ENCODE assay signal across 10 mouse cellular contexts in the genomic region with DNA sequence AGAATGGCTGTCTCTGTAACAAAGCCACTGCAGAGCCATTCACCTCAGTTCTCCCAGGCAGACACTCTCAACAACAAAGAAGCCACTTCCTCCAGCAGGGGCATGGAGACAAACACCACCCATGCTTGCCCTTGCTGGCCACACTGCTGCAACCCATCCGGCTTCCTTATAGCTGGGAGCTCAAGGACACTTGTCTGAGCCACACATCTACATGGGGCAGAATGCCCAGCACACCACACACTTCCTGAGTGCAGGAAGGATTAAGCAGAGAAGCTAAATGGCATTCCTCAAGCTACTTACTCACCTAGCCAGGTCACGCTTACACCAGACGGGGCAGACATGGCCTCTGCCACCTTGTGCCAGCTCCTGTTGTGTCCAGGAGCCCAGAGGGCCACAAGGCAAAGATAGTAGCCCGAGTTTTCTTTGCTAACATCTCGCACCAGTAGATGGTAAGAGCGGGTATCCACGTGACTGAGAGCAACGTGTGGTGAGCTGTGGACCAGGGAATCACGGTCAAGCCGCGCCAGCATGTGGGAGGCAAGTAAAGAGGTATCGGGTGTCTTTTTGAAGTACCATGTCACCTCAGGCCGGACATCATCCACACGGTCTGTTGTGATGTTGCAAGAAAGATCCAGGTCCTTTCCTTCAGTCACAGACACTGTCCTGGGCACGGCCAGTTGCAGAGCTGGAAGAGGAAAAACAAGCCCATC. TPM values are rescaled to one million over a fixed set of nuclear protein-coding genes. Genes with fewer than 3 reads are reported as not detected.
DNase-seq lines count a peak whose midpoint lies in the region; ATAC-seq and TF ChIP-seq lines count a peak whose summit lies in the region.
"Had no signal": no experiment of that assay in that cellular context is flagged by ENCODE, and none has a peak within 500 bp of the region (broad histone marks: within the 10 kb centered on the region; RNA-seq: fewer than 3 reads in every experiment).

No protein-coding gene starts in this region.

- no peak overlapping the region for H3K4me3 ChIP-seq in midbrain, embryonic 10.5 days
- no peak overlapping the region for H3K4me3 ChIP-seq in midbrain, embryonic 15.5 days

- H3K4me1 ChIP-seq in midbrain, embryonic 10.5 days: peaks cover 57% of the 10 kb centered on the region
- H3K4me1 ChIP-seq in midbrain, embryonic 15.5 days: peaks cover 44% of the 10 kb centered on the region

- no peak for ATAC-seq in midbrain, embryonic 15.5 days (replicated peaks)

- H3K27me3 ChIP-seq in midbrain, embryonic 10.5 days (ENCODE audit: low read depth, poor library complexity, severe bottlenecking): no peaks in the 10 kb centered on the region
- no peaks in the 10 kb centered on the region for H3K27me3 ChIP-seq in midbrain, embryonic 15.5 days (replicated peaks)

- DNase-seq in midbrain, embryonic 10.5 days (ENCODE audit: low spot score): no peak
- DNase-seq in brain, embryonic 14.5 days (ENCODE audit: low read depth): peak; percentile 18
- DNase-seq in lung, adult 18-20 months: peak; percentile 72 to 84
- peak; percentile 57 for DNase-seq in naive thymus-derived CD4-positive, alpha-beta T cell, adult 2 months (ENCODE audit: low read depth)
- DNase-seq in B cell, adult 2 months: no peak
- no peak for DNase-seq in thymus, postnatal 4 days
- DNase-seq: cerebellum, postnatal 14 days; heart, adult 18-20 months; kidney, postnatal 25 days had no signal

- H3K4me2 ChIP-seq in midbrain, embryonic 15.5 days: no peak overlapping the region

- H3K9ac ChIP-seq in midbrain, embryonic 15.5 days: no peak overlapping the region

- no peak for TF ChIP-seq POLR2A in brain, embryonic 14.5 days (IDR thresholded peaks at IDR 0.05; ENCODE audit: borderline replicate concordance, extremely low read depth, insufficient read depth, insufficient read length, poor library complexity, severe bottlenecking)

- 89% methylated on average over 15 of the region's 15 CpGs for WGBS in midbrain, embryonic 10.5 days
- WGBS in midbrain, embryonic 15.5 days: 89% methylated on average over 15 of the region's 15 CpGs

- peak overlapping the region; percentile 83 for H3K27ac ChIP-seq in midbrain, embryonic 10.5 days (replicated peaks)
- no peak overlapping the region for H3K27ac ChIP-seq in midbrain, embryonic 15.5 days

- peaks cover 35% of the 10 kb centered on the region for H3K36me3 ChIP-seq in midbrain, embryonic 10.5 days
- H3K36me3 ChIP-seq in midbrain, embryonic 15.5 days (replicated peaks): 0 out of 2 replicates have a peak, but pooled peaks cover 4% of the 10 kb centered on the region

- H3K9me3 ChIP-seq in midbrain, embryonic 10.5 days (replicated peaks): no peaks in the 10 kb centered on the region
- H3K9me3 ChIP-seq in midbrain, embryonic 15.5 days: no peaks in the 10 kb centered on the region

- no peak for TF ChIP-seq CTCF in brain, embryonic 14.5 days (IDR thresholded peaks at IDR 0.05; ENCODE audit: borderline replicate concordance, extremely low read depth, insufficient read depth, insufficient read length)

RNA-seq across cellular contexts. Expression of a gene that starts 37.4 kb away (rescaled TPM):
- polyA plus RNA-seq in midbrain, embryonic 10.5 days (2016; fragmentation: Nextera tagmentation; extraction: Ambion mirVana): 1.9 TPM in 2 replicates
- 2.6 and 2.7 TPM in 2 replicates for polyA plus RNA-seq in midbrain, embryonic 15.5 days (2015; fragmentation: Nextera tagmentation; extraction: Ambion mirVana)
- 13.6 and 20.8 TPM in 2 replicates for polyA plus RNA-seq in brain, embryonic 14.5 days (2012; rRNA removed)

RNA-seq across cellular contexts. Expression of a gene that starts 43.3 kb away (rescaled TPM):
- 0.06 TPM in 1 of 2 replicates, not detected in the other for polyA plus RNA-seq in midbrain, embryonic 10.5 days (2016; fragmentation: Nextera tagmentation; extraction: Ambion mirVana)
- 0.05 TPM in 1 of 2 replicates, not detected in the other for polyA plus RNA-seq in midbrain, embryonic 15.5 days (2015; fragmentation: Nextera tagmentation; extraction: Ambion mirVana)
- polyA plus RNA-seq in brain, embryonic 14.5 days (2012; rRNA removed): 0.08 and 0.14 TPM in 2 replicates

Comparison
In these comparisons a context has a peak if more than half of its experiments do, and no peak if none do; other contexts are left out.
1. DNase-seq: peak in brain, embryonic 14.5 days (single experiment), lung, adult 18-20 months (2 of 2) and naive thymus-derived CD4-positive, alpha-beta T cell, adult 2 months (single experiment); none in midbrain, embryonic 10.5 days (single experiment), B cell, adult 2 months (0 of 2) and thymus, postnatal 4 days (single experiment).